Comparison of ENCODE assay signal across 17 mouse cellular contexts in the genomic region with DNA sequence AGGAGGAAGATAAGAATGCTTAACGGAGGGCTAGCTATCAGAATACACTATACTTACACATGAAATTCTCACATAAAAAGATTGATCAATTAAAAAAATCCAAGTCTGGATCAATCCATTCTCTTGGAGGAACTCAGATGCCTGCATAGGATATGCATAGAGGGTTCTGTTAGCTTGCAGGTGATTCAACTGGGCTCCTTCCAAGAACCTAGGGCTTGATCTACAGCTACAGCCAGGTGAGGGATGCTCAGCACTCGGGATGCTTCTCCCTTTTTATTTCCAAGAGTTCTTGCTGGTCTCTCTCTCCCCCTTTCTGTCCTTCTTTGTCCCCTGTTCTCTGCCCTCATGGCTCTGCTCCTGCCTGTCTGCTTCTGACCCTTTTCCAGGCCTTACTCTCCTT.
"Had no signal": no experiment of that assay in that cellular context is flagged by ENCODE, and none has a peak within 500 bp of the region (broad histone marks: within the 10 kb centered on the region; RNA-seq: fewer than 3 reads in every experiment).

No protein-coding gene starts in this region.

- H3K4me2 ChIP-seq: lung, embryonic 15.5 days; midbrain, embryonic 11.5 days; midbrain, embryonic 13.5 days; midbrain, embryonic 15.5 days; neural tube, embryonic 12.5 days; stomach, embryonic 15.5 days had no signal

- DNase-seq: lung, adult 2 months; lung, postnatal 14 days; lung, postnatal 36 days; right cerebral cortex, postnatal 14 days; thymus, adult 2 months; thymus, postnatal 25 days; thymus, postnatal 4 days had no signal

- H3K4me3 ChIP-seq: lung, embryonic 15.5 days; megakaryocyte, embryonic 14.5 days; midbrain, embryonic 13.5 days; midbrain, embryonic 15.5 days; neural tube, embryonic 12.5 days; stomach, embryonic 15.5 days had no signal

- H3K9ac ChIP-seq: lung, embryonic 15.5 days; midbrain, embryonic 13.5 days; midbrain, embryonic 15.5 days; neural tube, embryonic 12.5 days; stomach, embryonic 15.5 days had no signal

- H3K27ac ChIP-seq: lung, embryonic 15.5 days; macrophage; midbrain, embryonic 13.5 days; midbrain, embryonic 15.5 days; neural tube, embryonic 12.5 days; stomach, embryonic 15.5 days; stomach, postnatal 0 days had no signal

- H3K27me3 ChIP-seq: lung, embryonic 15.5 days; megakaryocyte, embryonic 14.5 days; midbrain, embryonic 13.5 days; midbrain, embryonic 15.5 days; neural tube, embryonic 12.5 days; stomach, embryonic 15.5 days had no signal

- ATAC-seq: lung, postnatal 0 days; midbrain, embryonic 13.5 days; midbrain, embryonic 15.5 days had no signal

- H3K9me3 ChIP-seq: lung, embryonic 15.5 days; midbrain, embryonic 13.5 days; midbrain, embryonic 15.5 days; neural tube, embryonic 12.5 days; stomach, embryonic 15.5 days had no signal

- H3K36me3 ChIP-seq: lung, embryonic 15.5 days; midbrain, embryonic 13.5 days; midbrain, embryonic 15.5 days; neural tube, embryonic 12.5 days; stomach, embryonic 15.5 days had no signal

- H3K4me1 ChIP-seq: lung, embryonic 15.5 days; megakaryocyte, embryonic 14.5 days; midbrain, embryonic 13.5 days; midbrain, embryonic 15.5 days; neural tube, embryonic 12.5 days; stomach, embryonic 15.5 days had no signal
